ENCODE assay signal across 29 mouse cellular contexts in genomic region chr10:78714129-78714528, GRCm38 (mm10). TPM values are rescaled to one million over a fixed set of nuclear protein-coding genes. Genes with fewer than 3 reads are reported as not detected.
A peak's percentile ranks its signal among the peaks of the same experiment; 100 is the strongest.
DNase-seq lines count a peak whose midpoint lies in the region; ATAC-seq and TF ChIP-seq lines count a peak whose summit lies in the region.
"Had no signal": no experiment of that assay in that cellular context is flagged by ENCODE, and none has a peak within 500 bp of the region (broad histone marks: within the 10 kb centered on the region; RNA-seq: fewer than 3 reads in every experiment).

No protein-coding gene starts in this region.

- TF ChIP-seq CTCF in lung, embryonic 14.5 days (IDR thresholded peaks at IDR 0.05; ENCODE audit: low read depth), result no peak

- no peak for ATAC-seq in lung, embryonic 14.5 days (ENCODE audit: insufficient read depth)
- ATAC-seq in common myeloid progenitor, adult 5-6 weeks (replicated peaks; ENCODE audit: low read depth, poor library complexity, severe bottlenecking), result peak; percentile 56
- peak; percentile 78 for ATAC-seq in megakaryocyte progenitor cell, adult 5-6 weeks (replicated peaks; ENCODE audit: poor library complexity)
- ATAC-seq: activated CD4-positive, CD25-positive, alpha-beta regulatory T cell, adult 4 months; forebrain, embryonic 14.5 days; forebrain, embryonic 16.5 days; Patski had no signal

- peak; percentile 43 for DNase-seq in heart, embryonic 10.5 days (ENCODE audit: low spot score)
- DNase-seq in heart, postnatal 4 days, result no peak
- DNase-seq in lung, embryonic 14.5 days, result peak; percentile 36
- no peak for DNase-seq in lung, postnatal 10 days
- no peak for DNase-seq in layer of hippocampus, adult 18-20 months (ENCODE audit: low spot score in 2 of 2)
- no peak for DNase-seq in urinary bladder, postnatal 4 days (ENCODE audit: low spot score in 2 of 2)
- DNase-seq: adrenal gland, adult 8-10 months; adrenal gland, postnatal 14 days; adrenal gland, postnatal 36 days; cerebellum, adult 11-12 months; cerebellum, adult 2 months; cerebellum, adult 9-10 months; cerebellum, postnatal 10 days; cerebellum, postnatal 25 days; embryo, embryonic 11 days had no signal

- H3K4me3 ChIP-seq in heart, embryonic 10.5 days, result no peak overlapping the region
- no peak overlapping the region for H3K4me3 ChIP-seq in lung, embryonic 14.5 days (ENCODE audit: low read depth, low read length)
- H3K4me3 ChIP-seq: embryonic facial prominence, embryonic 13.5 days; embryonic facial prominence, embryonic 15.5 days; erythroblast, embryonic 14.5 days; forebrain, embryonic 10.5 days; forebrain, embryonic 12.5 days had no signal

- no peak overlapping the region for H3K27ac ChIP-seq in heart, embryonic 10.5 days
- no peak overlapping the region for H3K27ac ChIP-seq in lung, embryonic 14.5 days (ENCODE audit: low read depth)
- H3K27ac ChIP-seq: embryonic facial prominence, embryonic 13.5 days; embryonic facial prominence, embryonic 15.5 days; forebrain, embryonic 10.5 days; forebrain, embryonic 12.5 days had no signal

- no peaks in the 10 kb centered on the region for H3K9me3 ChIP-seq in heart, embryonic 10.5 days
- no peaks in the 10 kb centered on the region for H3K9me3 ChIP-seq in lung, embryonic 14.5 days (ENCODE audit: low read depth, low read length)
- H3K9me3 ChIP-seq: embryonic facial prominence, embryonic 13.5 days; embryonic facial prominence, embryonic 15.5 days; forebrain, embryonic 10.5 days; forebrain, embryonic 12.5 days had no signal

- H3K4me1 ChIP-seq in heart, embryonic 10.5 days, result no peaks in the 10 kb centered on the region
- no peaks in the 10 kb centered on the region for H3K4me1 ChIP-seq in lung, embryonic 14.5 days (ENCODE audit: insufficient read depth)
- H3K4me1 ChIP-seq: embryonic facial prominence, embryonic 13.5 days; embryonic facial prominence, embryonic 15.5 days; forebrain, embryonic 10.5 days; forebrain, embryonic 12.5 days had no signal

- 75% methylated on average over 6 of the region's 6 CpGs for WGBS in heart, embryonic 10.5 days
- 72% methylated on average over 6 of the region's 6 CpGs for WGBS in lung, embryonic 14.5 days

- H3K27me3 ChIP-seq in heart, embryonic 10.5 days (ENCODE audit: insufficient read depth, poor library complexity, severe bottlenecking), result no peaks in the 10 kb centered on the region
- H3K27me3 ChIP-seq in lung, embryonic 14.5 days (ENCODE audit: insufficient read depth, low read length), result no peaks in the 10 kb centered on the region
- H3K27me3 ChIP-seq: embryonic facial prominence, embryonic 13.5 days; embryonic facial prominence, embryonic 15.5 days; forebrain, embryonic 12.5 days; Patski had no signal

- no peak overlapping the region for H3K9ac ChIP-seq in lung, embryonic 14.5 days
- H3K9ac ChIP-seq: embryonic facial prominence, embryonic 13.5 days; embryonic facial prominence, embryonic 15.5 days; forebrain, embryonic 12.5 days had no signal

- H3K36me3 ChIP-seq in heart, embryonic 10.5 days, result no peaks in the 10 kb centered on the region
- H3K36me3 ChIP-seq in lung, embryonic 14.5 days (ENCODE audit: insufficient read depth), result no peaks in the 10 kb centered on the region
- H3K36me3 ChIP-seq: embryonic facial prominence, embryonic 13.5 days; embryonic facial prominence, embryonic 15.5 days; forebrain, embryonic 10.5 days; forebrain, embryonic 12.5 days had no signal

- no peak overlapping the region for H3K4me2 ChIP-seq in lung, embryonic 14.5 days
- H3K4me2 ChIP-seq: embryonic facial prominence, embryonic 13.5 days; embryonic facial prominence, embryonic 15.5 days; forebrain, embryonic 12.5 days had no signal

RNA-seq across cellular contexts. Expression of gene Casp14, which starts 4.0 kb away (rescaled TPM):
- polyA plus RNA-seq in heart, embryonic 10.5 days (2016; fragmentation: Nextera tagmentation; extraction: Ambion mirVana), result not detected in 2 replicates
- total RNA-seq in heart, postnatal 4 days (2021), result not detected
- polyA plus RNA-seq in lung, embryonic 14.5 days (2014; fragmentation: Nextera tagmentation; extraction: Ambion mirVana), result not detected in 2 replicates
- total RNA-seq in common myeloid progenitor, adult 5-6 weeks (2017), result not detected in 2 replicates
- total RNA-seq in megakaryocyte progenitor cell, adult 5-6 weeks (2015), result not detected in 2 replicates
- total RNA-seq in megakaryocyte progenitor cell, adult 5-6 weeks (2017), result not detected in 2 replicates
- not detected for total RNA-seq in layer of hippocampus, adult 18-20 months (2021)
- total RNA-seq: adrenal gland, adult 18-20 months; adrenal gland, adult 8-10 months; adrenal gland, postnatal 14 days; adrenal gland, postnatal 36 days; MEL had no signal
- polyA plus RNA-seq: activated CD4-positive, CD25-positive, alpha-beta regulatory T cell, adult 4 months; C2C12; cerebellum, adult 2 months; forebrain, embryonic 10.5 days; forebrain, embryonic 12.5 days; forebrain, embryonic 14.5 days; forebrain, embryonic 16.5 days had no signal

RNA-seq across cellular contexts. Expression of gene Ccdc105, which starts 38.7 kb away (rescaled TPM):
- not detected in 2 replicates for polyA plus RNA-seq in heart, embryonic 10.5 days (2016; fragmentation: Nextera tagmentation; extraction: Ambion mirVana)
- total RNA-seq in heart, postnatal 4 days (2021), result not detected
- 0.18 and 0.21 TPM in 2 replicates for polyA plus RNA-seq in lung, embryonic 14.5 days (2014; fragmentation: Nextera tagmentation; extraction: Ambion mirVana)
- not detected in 2 replicates for total RNA-seq in common myeloid progenitor, adult 5-6 weeks (2017)
- not detected in 2 replicates for total RNA-seq in megakaryocyte progenitor cell, adult 5-6 weeks (2015)
- total RNA-seq in megakaryocyte progenitor cell, adult 5-6 weeks (2017), result not detected in 2 replicates
- under 1 TPM; 0.56 to 0.72 TPM for total RNA-seq in layer of hippocampus, adult 18-20 months (2021)
- total RNA-seq: adrenal gland, adult 18-20 months; adrenal gland, adult 8-10 months; adrenal gland, postnatal 14 days; adrenal gland, postnatal 36 days; MEL had no signal
- polyA plus RNA-seq: activated CD4-positive, CD25-positive, alpha-beta regulatory T cell, adult 4 months; C2C12; erythroblast, embryonic 14.5 days; Patski had no signal

Comparison
In these comparisons a context has a peak if more than half of its experiments do, and no peak if none do; other contexts are left out.
1. DNase-seq: peak in heart, embryonic 10.5 days (single experiment) and lung, embryonic 14.5 days (single experiment); none in heart, postnatal 4 days (single experiment), lung, postnatal 10 days (single experiment), layer of hippocampus, adult 18-20 months (0 of 2) and urinary bladder, postnatal 4 days (0 of 2).